Mouse (Mus musculus): Measurements from ENCODE around the gene Procr. TPM values are rescaled to one million over a fixed set of nuclear protein-coding genes. Genes with fewer than 3 reads are reported as not detected.

The Procr gene
- total RNA-seq, 2 experiments from 2014 or later = 20.6 to 34.4 TPM

GRCm38 (mm10) chr2:155749394-155749793 is 1.5 kb upstream of the Procr start:
- DNase-seq = no peak

GRCm38 (mm10) chr2:155755746-155756145 is 4.8 kb downstream of the Procr start:
- peak; percentile 84 for DNase-seq

GRCm38 (mm10) chr2:155756855-155757566 is 6.1 kb downstream of the Procr start:
- no peak for DNase-seq

GRCm38 (mm10) chr2:155764679-155765418 is 13.9 kb downstream of the Procr start:
- DNase-seq = peak; percentile 86

GRCm38 (mm10) chr2:155773664-155774063 is 22.7 kb downstream of the Procr start:
- DNase-seq = no peak

- no peak for DNase-seq
These were observed 23.5 kb downstream of the Procr start for GRCm38 (mm10) chr2:155774261-155774926.

- no peak for DNase-seq
These were observed 24.2 kb downstream of the Procr start, which contains the start of gene Mmp24 for GRCm38 (mm10) chr2:155774927-155775684. Mmp24 (plus strand) TSS chr2:155775342.

GRCm38 (mm10) chr2:155775685-155776263 is 24.9 kb downstream of the Procr start:
- peak; percentile 89 for DNase-seq

- DNase-seq = no peak
These were observed 26.1 kb downstream of the Procr start for GRCm38 (mm10) chr2:155776824-155777687.

- DNase-seq = no peak
These were observed 26.7 kb downstream of the Procr start for GRCm38 (mm10) chr2:155777688-155777985.

GRCm38 (mm10) chr2:155778004-155778403 is 27.1 kb downstream of the Procr start:
- DNase-seq = no peak

- DNase-seq = no peak
These were observed 28.1 kb downstream of the Procr start for GRCm38 (mm10) chr2:155779066-155779465.

GRCm38 (mm10) chr2:155779506-155779905 is 28.6 kb downstream of the Procr start:
- DNase-seq = no peak

GRCm38 (mm10) chr2:155784534-155784933 is 33.6 kb downstream of the Procr start:
- DNase-seq = no peak

- DNase-seq = no peak
These were observed 36.0 kb downstream of the Procr start for GRCm38 (mm10) chr2:155786905-155787304.

- DNase-seq = no peak
These were observed 37.3 kb downstream of the Procr start for GRCm38 (mm10) chr2:155787949-155788931.

- no peak for DNase-seq
These were observed 42.0 kb downstream of the Procr start for GRCm38 (mm10) chr2:155792899-155793298.

GRCm38 (mm10) chr2:155794674-155795445 is 43.9 kb downstream of the Procr start:
- DNase-seq = no peak

- DNase-seq = no peak
These were observed 47.7 kb downstream of the Procr start for GRCm38 (mm10) chr2:155798613-155799012.

All from adrenal gland, postnatal 10 days (tissue).